Mouse (Mus musculus) embryonic facial prominence, embryonic 14.5 days (tissue): ENCODE measurements around the gene Saxo1. TPM values are rescaled to one million over a fixed set of nuclear protein-coding genes. Genes with fewer than 3 reads are reported as not detected.

ENCODE experiments used
- ATAC-seq: fragments of 200-750 bp; cut with Nextera tagmentation; 2 replicates; pipeline ENCODE4 v1.8.0; 2017; ENCODE audit warnings: low read depth, moderate number of reproducible peaks, moderate TSS enrichment
- DNase-seq: peaks from one replicate; pipeline ENCODE4 v3.0.0-alpha.2; 2015; ENCODE audit warnings: low spot score
- H3K27ac ChIP-seq: fragments of 300-500 bp; sonication (generic); replicated peaks from 2 replicates; pipeline ENCODE4 v1.5.1; 2014; ENCODE audit warnings: low read depth, mild to moderate bottlenecking, low read length, moderate library complexity
- H3K27me3 ChIP-seq: fragments of 300-500 bp; sonication (generic); replicated peaks from 2 replicates; pipeline ENCODE4 v1.6.1; 2014; ENCODE audit warnings: low read length; ENCODE audit not compliant: control insufficient read depth, insufficient read depth
- H3K36me3 ChIP-seq: fragments of 300-500 bp; sonication (generic); 2 replicates; pipeline ENCODE4 v1.6.1; 2014; ENCODE audit warnings: low read length, mixed read lengths; ENCODE audit not compliant: control insufficient read depth, insufficient read depth
- H3K4me1 ChIP-seq: fragments of 300-500 bp; sonication (generic); 2 replicates; pipeline ENCODE4 v1.6.1; 2014; ENCODE audit warnings: antibody characterized with exemption, low read length; ENCODE audit not compliant: control insufficient read depth, insufficient read depth
- H3K4me2 ChIP-seq: fragments of 300-500 bp; sonication (generic); 2 replicates; pipeline ENCODE4 v1.6.1; 2014; ENCODE audit warnings: low read depth, mild to moderate bottlenecking, low read length, moderate library complexity, mixed read lengths
- H3K4me3 ChIP-seq: fragments of 300-500 bp; sonication (generic); 2 replicates; pipeline ENCODE4 v1.5.1; 2014; ENCODE audit warnings: low read depth, mild to moderate bottlenecking, low read length
- H3K9ac ChIP-seq: fragments of 300-500 bp; sonication (generic); 2 replicates; pipeline ENCODE4 v1.6.1; 2014; ENCODE audit warnings: low read depth, mild to moderate bottlenecking, low read length, moderate library complexity, mixed read lengths
- H3K9me3 ChIP-seq: fragments of 300-500 bp; sonication (generic); 2 replicates; pipeline ENCODE4 v1.6.1; 2016; ENCODE audit warnings: low read length; ENCODE audit not compliant: control insufficient read depth
- WGBS: fragments of 180-500 bp; shearing (Covaris S2); extraction: QIAGEN DNeasy Blood & Tissue Kit; methylation state at CpG from one replicate; pipeline ENCODE4 v1.1.7; 2014; 5-methylcytosine and 5-hydroxymethylcytosine counted together
- polyA plus RNA-seq: library from polyadenylated mRNA; unstranded; fragments of >200 nt; fragmentation: Nextera tagmentation; extraction: Ambion mirVana; gene quantifications from 2 replicates; pipeline ENCODE4 v1.2.1, GENCODE M21; 2014

Gene Saxo1
- polyA plus RNA-seq, 1 experiment from 2014 or later: 0.10 TPM

DNA sequence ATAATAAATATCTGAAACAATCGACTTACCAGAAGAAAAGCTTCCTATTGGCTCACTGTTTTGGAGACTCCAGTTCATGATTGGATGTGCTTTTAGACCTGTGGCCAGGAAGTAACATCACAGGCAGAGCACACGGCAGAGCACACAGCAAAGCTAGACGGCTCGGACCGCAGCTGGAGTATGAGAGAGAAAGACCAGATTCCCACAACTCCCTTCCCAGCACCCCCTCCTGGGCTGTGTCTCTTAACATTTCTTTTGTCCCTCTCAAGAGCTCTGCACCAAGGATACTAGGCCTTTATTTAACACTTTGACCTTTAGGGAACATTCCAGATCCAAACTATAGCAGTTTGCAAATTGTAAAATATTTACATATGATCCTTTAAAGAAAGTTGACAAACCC, 19.2 kb downstream of the Saxo1 start:
- no peak overlapping the region for H3K4me3 ChIP-seq
- H3K4me2 ChIP-seq: no peak overlapping the region
- peaks cover 4% of the 10 kb centered on the region; the same call in 1 of the 2 replicates for H3K9me3 ChIP-seq
- 90% methylated on average over 5 of the region's 5 CpGs for WGBS
- H3K9ac ChIP-seq: no peak overlapping the region
- no peaks in the 10 kb centered on the region for H3K27me3 ChIP-seq
- no peak overlapping the region for H3K27ac ChIP-seq
- DNase-seq (no peak), ATAC-seq (no peak)
- no peaks in the 10 kb centered on the region for H3K36me3 ChIP-seq
- peaks cover 5% of the 10 kb centered on the region for H3K4me1 ChIP-seq

DNA sequence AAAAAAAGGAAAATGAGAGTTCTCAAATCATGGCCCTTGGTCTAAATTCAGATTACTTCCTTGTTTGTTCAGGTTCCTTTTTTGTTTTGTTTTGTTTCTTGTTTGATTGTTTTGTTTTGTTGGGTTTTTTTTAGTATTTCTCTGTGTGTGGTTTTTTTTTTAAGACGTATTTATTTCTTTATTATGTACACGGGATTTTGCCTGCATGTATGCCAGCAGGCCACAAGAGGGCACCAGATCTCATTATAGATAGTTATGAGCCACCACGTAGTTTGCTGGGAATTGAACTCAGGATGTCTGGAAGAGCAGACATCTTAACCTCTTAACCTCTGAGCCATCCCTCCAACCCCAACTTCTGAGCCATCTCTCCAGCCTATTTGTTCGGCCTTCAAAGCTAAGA, 20.2 kb downstream of the Saxo1 start:
- H3K27ac ChIP-seq: no peak overlapping the region
- H3K4me2 ChIP-seq: no peak overlapping the region
- no peaks in the 10 kb centered on the region for H3K27me3 ChIP-seq
- no peak overlapping the region for H3K4me3 ChIP-seq
- H3K36me3 ChIP-seq: no peaks in the 10 kb centered on the region
- H3K9me3 ChIP-seq: peaks cover 4% of the 10 kb centered on the region; the same call in 1 of the 2 replicates
- 44% methylated on average over 4 of the region's 4 CpGs for WGBS
- ATAC-seq (no peak), DNase-seq (peak; percentile 41)
- peaks cover 9% of the 10 kb centered on the region for H3K4me1 ChIP-seq
- no peak overlapping the region for H3K9ac ChIP-seq

DNA sequence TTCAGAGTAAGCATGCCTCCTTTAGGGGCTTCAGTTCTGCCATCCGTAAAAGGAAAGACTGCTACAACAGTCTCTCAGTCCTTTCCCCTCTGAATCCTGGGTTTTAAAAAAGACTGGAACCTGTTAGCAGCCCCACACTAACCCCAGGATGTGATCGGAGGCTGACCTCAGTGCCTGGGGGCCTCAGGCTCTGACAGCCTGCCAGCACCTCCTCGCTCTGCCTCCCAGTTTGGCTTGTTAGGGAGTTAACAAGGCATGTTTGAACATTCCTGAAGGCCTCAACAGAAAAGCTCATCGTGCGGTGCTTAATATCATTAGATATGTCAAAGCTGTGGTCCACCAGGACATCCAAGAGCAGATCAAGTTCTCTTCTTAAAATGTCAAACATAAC, 24.0 kb downstream of the Saxo1 start:
- no peaks in the 10 kb centered on the region for H3K27me3 ChIP-seq
- H3K27ac ChIP-seq: peak overlapping the region; percentile 2; the same call in 1 of the 2 replicates
- WGBS: 29% methylated on average over 5 of the region's 5 CpGs
- peaks cover 4% of the 10 kb centered on the region; the same call in 1 of the 2 replicates for H3K9me3 ChIP-seq
- DNase-seq (peak; percentile 49), ATAC-seq (no peak)
- no peak overlapping the region for H3K4me2 ChIP-seq
- H3K36me3 ChIP-seq: no peaks in the 10 kb centered on the region
- no peak overlapping the region for H3K4me3 ChIP-seq
- peaks cover 9% of the 10 kb centered on the region for H3K4me1 ChIP-seq
- H3K9ac ChIP-seq: no peak overlapping the region

DNA sequence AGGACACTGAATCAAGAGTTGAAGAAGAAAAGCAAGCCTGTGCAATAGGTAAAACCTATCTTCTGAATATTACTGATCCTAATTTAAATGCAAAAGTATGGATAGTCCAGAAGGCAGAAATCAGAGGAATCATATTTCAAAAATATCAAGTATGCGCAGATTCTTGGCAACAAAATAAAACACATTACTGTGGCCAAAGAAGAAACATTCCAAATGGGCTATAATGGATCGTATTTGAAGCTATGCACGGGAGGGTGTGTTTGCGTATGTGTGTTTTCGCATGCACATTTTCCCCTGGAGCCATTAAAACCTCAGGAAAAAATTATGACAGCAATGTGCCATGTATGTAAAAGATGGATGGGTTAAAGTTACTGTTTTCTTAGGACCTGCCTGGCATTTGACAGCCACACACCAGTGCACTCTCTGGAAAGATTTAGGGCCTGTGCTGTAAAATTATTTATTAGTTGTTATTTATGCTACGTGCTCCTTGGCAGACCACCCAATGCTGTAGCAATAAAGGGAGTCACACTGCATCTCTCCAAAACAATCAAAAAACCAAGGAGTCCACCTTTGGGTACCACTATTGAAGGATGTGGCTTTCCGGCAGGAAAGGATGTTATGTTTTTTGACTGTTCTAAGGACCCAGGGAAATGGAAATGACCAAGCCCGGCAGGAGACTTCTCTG, 24.6 kb downstream of the Saxo1 start:
- DNase-seq (peak; percentile 57), ATAC-seq (no peak)
- H3K27me3 ChIP-seq: no peaks in the 10 kb centered on the region
- H3K4me2 ChIP-seq: no peak overlapping the region
- peaks cover 9% of the 10 kb centered on the region for H3K4me1 ChIP-seq
- peak overlapping the region; percentile 2; the same call in 1 of the 2 replicates for H3K27ac ChIP-seq
- H3K9ac ChIP-seq: no peak overlapping the region
- WGBS: 44% methylated on average over 8 of the region's 8 CpGs
- H3K36me3 ChIP-seq: no peaks in the 10 kb centered on the region
- no peak overlapping the region for H3K4me3 ChIP-seq
- H3K9me3 ChIP-seq: peaks cover 4% of the 10 kb centered on the region; the same call in 1 of the 2 replicates

DNA sequence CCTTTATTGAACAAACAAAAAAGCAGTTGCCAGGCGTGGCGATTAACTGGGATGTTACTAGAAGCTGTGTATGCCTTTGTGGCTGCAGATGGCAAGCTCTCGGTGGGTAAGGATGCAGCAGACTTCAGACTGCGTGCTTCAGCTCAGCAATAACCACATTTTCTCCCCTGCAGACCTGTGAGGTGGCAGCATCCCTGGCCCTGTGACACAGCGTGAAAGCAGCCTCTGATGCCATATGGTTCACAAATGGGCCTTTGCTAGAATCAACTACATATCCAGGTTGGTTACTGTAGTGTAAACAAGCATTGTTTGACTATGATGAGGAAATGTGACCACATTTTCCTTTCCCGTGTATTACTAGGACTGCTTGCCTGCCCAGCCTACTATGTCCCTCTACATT, 29.0 kb downstream of the Saxo1 start:
- DNase-seq (no peak), ATAC-seq (no peak)
- Histone ChIP-seq H3K27me3 (no peaks in the 10 kb centered on the region), H3K4me1 (peaks cover 22% of the 10 kb centered on the region), H3K4me2 (no peak overlapping the region), H3K4me3 (no peak overlapping the region), H3K27ac (no peak overlapping the region), H3K36me3 (no peaks in the 10 kb centered on the region), H3K9me3 (no peaks in the 10 kb centered on the region), H3K9ac (no peak overlapping the region)
- WGBS: 65% methylated on average over 6 of the region's 6 CpGs

DNA sequence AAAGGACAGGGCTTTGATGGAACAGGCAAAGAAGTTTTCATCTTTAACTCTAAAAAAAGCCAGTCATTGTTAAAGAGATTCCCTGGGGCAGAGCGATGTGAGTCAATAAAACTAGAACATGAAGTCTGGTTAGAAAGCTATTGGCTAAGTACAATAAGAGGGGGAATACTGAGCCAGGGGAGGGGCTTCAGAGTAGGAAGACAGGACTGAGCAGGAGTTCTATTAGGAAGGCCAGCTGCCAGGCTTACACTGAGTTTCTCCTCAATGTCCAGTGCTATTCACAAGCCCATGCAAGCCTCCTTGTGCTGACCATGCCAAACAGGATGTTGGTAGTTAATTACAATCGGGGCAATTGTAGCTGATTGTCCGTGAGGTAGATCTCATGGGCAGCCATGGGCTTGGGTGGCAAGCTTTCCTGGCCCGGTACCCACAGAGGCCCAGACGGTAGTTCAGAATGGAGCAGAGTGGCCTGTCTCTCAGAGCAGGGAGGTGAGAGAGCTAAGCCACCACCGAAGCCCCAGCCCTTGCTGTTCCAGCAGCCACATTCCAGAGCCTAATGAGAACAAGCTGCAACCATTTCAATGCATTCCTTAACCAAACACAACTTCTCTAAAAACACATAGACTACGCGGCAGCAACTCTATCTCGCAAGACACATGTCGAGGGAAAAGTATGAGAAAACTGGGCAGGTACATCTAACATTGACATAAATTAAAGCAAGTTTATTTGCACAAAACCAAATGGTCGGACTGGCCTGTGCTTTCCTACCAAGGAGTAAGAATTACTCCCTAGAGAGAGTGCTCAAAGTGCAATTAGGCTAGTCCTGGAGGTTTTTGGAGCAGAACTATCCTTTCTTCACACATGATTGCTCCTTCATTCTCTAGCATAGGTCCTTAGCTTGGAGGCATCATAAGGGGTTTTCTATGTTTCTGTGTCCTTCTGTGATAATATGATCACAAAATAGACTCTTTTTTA, 30.7 kb downstream of the Saxo1 start:
- H3K9me3 ChIP-seq: no peaks in the 10 kb centered on the region
- no peaks in the 10 kb centered on the region for H3K27me3 ChIP-seq
- ATAC-seq (peak; percentile 86), DNase-seq (peak; percentile 87)
- H3K4me2 ChIP-seq: no peak overlapping the region
- 27% methylated on average over 11 of the region's 11 CpGs for WGBS
- peaks cover 14% of the 10 kb centered on the region for H3K4me1 ChIP-seq
- peak overlapping the region; percentile 86 for H3K27ac ChIP-seq
- no peaks in the 10 kb centered on the region for H3K36me3 ChIP-seq
- no peak overlapping the region for H3K4me3 ChIP-seq
- H3K9ac ChIP-seq: no peak overlapping the region

DNA sequence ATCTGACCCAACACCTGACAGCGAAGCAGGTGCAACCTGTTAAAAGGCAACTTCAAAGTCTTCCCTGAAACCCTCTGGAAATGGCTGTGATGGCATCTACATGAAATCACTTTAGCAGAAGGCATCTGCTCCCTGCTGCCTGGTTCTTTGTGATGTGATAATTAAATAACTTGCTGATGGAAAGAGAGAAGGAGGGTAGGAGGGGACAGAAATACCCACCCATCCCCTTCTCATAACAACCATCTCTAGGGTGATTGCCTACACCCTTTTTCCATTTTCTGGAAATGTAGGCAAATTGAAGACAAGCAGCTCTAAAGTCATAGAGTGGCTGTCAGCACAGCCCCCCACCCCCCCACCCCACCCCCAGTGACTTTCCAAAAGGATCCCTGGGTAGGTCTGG, 33.6 kb downstream of the Saxo1 start:
- ATAC-seq (no peak), DNase-seq (no peak)
- no peak overlapping the region for H3K4me3 ChIP-seq
- H3K9ac ChIP-seq: no peak overlapping the region
- no peaks in the 10 kb centered on the region for H3K9me3 ChIP-seq
- H3K27me3 ChIP-seq: no peaks in the 10 kb centered on the region
- H3K4me2 ChIP-seq: no peak overlapping the region
- H3K4me1 ChIP-seq: peaks cover 14% of the 10 kb centered on the region
- WGBS: 88% methylated on average over 1 of the region's 1 CpGs
- no peaks in the 10 kb centered on the region for H3K36me3 ChIP-seq
- no peak overlapping the region for H3K27ac ChIP-seq

DNA sequence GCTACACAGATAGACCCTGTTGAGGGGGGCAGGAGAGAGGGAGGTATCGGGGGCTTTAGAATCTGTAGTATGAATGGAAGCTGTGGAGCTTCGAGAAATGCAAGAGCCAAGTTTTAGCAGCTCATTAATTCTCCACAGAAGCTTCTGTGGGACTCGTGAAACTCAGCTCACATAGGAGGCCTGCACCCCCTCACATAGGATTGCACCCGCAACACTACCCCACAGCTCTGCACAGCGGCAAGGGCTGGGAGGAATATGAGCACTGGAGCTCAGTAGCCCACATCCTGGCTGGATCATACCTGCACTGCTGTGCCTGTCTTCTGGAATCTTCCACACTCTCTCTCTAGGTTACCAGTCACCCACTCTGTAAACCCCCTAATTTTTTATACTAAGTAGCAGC, 34.4 kb downstream of the Saxo1 start:
- no peaks in the 10 kb centered on the region for H3K36me3 ChIP-seq
- WGBS: 69% methylated on average over 5 of the region's 5 CpGs
- H3K27me3 ChIP-seq: no peaks in the 10 kb centered on the region
- no peak overlapping the region for H3K9ac ChIP-seq
- no peaks in the 10 kb centered on the region for H3K9me3 ChIP-seq
- H3K27ac ChIP-seq: no peak overlapping the region
- DNase-seq (no peak), ATAC-seq (no peak)
- H3K4me2 ChIP-seq: no peak overlapping the region
- peaks cover 14% of the 10 kb centered on the region for H3K4me1 ChIP-seq
- H3K4me3 ChIP-seq: no peak overlapping the region
